Mouse (Mus musculus) fibroblast of lung, adult 2 months (primary cell): ENCODE data around the gene Rbm47.

Experiments used
- DNase-seq: peaks from one replicate; pipeline ENCODE4 v3.0.0-alpha.2; 2011; ENCODE audit warnings: low read depth

The Rbm47 gene

DNA sequence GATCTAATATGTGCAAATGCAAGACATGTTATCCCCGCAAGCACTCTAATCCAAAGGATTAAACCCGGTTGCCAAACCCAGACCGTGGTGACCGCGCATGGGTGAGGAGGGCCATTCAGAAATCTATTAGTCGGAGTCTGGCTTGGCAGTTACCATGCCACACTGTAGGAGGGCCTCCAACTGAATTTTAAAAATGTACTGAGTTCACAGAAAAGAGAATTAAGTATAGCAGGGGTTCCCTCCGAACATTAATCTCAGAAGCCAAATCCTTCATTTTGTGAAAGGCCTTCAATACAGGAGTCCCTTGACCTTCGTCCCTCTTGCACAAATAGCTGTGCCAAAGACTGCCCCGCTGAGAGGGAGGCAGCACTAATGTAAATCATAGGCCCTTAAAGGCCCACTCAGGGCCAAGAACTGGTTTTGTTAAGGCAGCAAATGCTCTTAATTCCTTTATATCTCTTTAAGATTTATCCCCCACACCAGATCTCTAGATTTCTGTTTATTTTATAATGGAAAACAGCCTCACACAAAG, 16.4 kb downstream of the Rbm47 start:
- no peak for DNase-seq

DNA sequence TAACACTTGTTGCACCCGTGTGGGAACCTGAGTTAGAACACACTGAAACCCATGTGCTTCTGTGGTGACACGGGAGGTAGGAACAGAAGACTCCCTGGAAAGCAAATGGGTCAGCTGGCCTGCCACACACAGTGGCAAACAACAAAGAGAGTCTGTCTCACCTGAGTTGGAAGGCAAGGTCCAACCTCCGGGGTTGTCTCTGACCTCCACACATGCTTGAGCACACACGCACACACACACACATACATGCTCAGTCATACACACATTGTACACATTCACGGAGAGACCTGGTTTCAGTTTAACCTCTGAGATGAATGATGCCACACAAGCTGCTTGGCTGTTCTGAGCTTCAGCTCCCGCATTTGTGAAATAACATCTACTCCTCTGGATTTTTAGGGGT, 18.3 kb downstream of the Rbm47 start:
- no peak for DNase-seq

DNA sequence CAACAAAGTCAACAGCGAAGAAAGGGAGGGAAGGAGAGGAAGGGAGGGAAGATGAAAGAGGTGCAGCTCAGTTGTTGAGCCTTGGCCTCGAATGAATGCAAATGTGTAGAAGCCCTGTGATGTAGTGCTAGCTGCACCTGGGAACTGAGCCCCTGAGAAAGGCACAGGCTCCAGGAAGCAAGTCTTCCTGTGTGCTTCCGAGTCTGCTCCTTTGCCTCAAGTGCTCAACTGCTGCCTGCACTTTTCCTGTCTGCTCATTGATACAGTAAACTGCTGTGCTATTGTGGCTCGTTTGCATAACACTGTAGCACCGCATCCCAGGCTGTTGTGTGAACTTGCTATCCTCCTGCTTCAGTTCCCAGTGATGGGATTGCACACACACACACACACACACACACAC, 19.4 kb downstream of the Rbm47 start:
- DNase-seq: no peak

DNA sequence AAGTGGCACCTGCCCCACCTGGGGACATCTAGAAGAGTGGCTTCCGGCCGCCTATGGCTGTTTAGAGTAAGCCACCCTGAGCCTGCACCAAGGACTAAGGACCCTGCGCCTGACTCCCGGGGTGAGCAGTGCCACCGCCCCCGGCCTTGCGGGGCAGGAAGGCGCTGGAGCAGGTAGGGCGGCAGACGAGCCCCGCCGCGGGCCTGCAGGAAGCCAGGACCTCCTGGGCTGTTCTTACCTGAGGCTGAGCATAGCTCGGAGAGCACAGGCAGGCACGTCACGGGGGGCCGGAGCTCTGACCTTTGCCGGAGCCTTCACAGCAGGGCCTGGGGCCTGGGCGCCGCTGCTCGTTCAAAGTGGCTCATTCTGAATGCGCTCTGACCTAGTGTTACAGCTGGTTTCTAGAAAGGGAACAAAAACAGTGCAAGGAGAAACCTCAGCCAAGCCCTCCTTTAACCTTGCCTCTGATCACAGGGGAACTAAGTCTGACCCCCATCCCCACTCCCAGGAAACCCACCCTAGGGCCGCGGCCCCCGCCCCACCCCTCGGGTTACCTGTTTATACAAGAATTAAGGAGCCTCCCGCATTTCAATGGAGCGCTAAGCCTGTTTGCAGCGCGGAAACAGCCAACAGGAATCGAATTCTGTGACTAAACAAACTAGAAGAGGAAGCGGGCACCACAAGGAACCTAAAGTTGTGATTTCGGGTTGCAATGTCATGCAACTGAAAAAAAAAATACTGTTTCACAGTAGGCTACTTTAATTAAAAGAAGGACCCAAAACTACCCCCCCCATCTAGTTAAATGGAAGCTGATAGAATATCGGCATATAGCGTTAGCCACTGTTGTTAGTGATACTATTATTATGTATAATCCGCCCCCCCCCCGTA, 21.4 kb downstream of the Rbm47 start:
- no peak for DNase-seq

DNA sequence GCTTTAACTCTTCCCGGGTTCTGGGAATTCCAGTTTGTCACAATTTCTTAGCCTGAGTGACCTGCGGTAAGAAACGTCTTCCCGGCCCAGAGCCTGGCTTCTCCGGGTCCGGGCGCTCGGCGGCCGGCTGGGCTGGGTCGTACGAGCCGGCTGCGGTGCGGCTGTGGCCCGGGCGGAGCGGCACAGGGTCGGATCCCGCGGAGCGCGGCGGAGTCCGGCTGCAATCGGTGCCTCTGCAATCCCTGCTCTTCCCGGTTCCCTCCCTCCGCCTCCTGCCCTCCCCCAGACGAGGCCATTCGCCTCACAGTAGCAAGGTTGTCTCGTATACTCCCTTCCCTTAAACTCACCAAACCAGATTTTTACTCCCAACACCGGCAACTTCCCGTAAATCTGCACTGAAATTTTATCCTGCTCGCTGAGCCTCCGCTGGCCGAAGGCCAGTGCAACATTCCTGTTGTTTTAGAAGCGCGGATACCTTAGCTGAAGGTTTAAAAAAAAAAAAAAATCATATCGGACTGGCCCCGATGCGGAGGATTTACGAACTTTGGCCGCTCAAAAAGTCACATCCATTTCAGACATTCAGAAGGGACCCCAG, 22.1 kb downstream of the Rbm47 start:
- DNase-seq: no peak

DNA sequence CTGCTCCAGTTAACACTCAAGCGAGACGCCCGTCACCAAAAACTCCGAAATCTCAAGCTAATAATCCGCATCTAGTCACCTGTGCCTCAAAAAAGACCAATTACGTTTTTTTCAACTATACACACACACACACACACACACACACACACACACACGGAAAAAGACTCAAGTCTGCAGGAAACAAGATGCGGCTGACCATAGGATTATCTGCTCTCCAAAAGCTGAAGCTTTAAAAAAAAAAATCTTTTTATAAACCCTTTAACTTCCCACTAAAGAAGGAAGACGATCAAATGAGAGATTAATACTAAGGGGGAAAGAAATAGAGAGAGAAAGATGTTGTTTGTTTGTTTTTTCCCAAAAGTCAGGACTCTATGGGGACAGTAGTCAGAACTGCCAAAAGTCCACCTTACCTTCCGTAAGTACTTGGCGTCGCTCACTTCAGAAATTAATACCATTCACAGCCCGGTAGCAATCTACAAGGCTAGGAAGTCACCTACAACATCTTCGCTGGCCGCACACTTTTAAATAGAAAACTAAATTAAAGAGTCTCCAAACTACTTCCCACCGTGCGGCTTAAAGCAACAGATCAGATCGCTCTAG, 22.7 kb downstream of the Rbm47 start:
- no peak for DNase-seq

DNA sequence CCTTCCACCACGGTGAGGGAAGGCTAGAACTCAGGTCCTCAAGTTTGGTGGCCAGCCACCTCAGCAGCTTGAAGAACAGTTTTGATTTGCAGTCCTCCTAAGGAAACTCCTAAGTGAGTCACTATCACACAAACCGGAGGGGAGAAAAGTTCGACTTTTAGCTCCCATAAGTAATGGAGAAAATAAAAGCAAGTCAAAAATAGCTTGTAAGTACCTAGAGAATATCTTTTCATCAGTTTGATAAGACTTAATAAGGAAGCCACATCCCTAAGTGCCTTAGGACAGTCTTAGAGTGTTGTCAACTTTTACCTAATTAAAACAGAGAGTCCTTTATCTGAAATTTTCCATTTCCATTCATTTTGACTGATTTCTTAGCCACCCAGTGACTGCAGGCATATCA, 23.3 kb downstream of the Rbm47 start:
- no peak for DNase-seq

DNA sequence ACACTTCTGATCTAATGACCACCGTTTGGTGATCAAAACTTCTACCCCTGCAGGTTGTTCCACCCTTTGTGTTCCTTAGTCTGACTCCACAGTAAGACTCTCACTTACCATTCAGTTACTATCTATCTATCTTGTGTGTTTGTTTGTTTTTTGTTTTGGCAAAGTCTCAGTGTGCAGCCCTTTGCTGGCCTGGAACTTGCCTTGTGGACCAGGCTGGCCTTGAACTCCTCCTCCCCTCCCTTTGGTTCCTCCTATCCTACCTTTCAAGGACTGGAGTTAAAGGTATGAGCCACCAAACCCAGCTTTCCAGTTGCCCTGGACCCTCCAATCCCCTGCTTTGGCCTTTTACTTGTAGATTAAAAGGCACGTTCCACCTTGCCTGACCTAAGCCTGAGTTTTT, 23.8 kb downstream of the Rbm47 start:
- DNase-seq: no peak

DNA sequence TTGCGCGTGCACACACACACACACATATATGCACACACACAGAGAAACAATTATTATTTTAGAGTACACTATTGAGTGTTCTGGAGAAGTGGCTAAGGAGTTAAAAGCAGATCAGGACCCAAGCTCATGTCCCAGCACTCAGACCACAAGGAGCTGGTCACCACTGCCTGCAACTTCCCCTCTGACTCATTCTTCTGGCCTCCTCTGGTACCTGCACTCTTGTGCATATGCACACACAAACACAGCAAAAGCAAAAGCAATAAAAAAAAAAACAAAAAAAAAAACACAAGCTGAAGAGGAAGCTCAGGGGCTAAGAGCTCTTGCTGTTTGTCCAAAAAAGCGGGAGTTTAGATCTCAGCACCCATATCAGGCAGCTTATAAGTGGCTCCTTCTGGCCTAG, 25.6 kb downstream of the Rbm47 start:
- DNase-seq: no peak

DNA sequence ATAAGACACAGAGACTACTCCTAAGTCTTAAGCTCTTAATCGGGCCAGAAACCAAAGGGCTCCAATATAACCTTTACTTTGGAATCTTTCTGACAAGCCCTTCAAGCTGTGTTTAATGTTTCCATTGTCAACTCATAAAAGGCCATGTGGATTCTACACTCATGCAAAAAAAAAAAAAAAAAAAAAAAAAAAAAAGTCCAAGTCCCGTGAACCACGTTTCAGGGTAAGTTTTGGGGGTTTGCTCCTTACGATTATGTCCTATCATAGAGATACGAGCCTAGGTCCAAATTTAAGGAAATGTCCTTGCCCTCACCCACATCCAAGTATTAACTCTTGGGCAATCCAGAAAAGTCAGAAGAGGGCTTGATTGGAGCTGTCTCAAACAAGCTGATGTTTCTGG, 27.3 kb downstream of the Rbm47 start:
- DNase-seq: no peak

DNA sequence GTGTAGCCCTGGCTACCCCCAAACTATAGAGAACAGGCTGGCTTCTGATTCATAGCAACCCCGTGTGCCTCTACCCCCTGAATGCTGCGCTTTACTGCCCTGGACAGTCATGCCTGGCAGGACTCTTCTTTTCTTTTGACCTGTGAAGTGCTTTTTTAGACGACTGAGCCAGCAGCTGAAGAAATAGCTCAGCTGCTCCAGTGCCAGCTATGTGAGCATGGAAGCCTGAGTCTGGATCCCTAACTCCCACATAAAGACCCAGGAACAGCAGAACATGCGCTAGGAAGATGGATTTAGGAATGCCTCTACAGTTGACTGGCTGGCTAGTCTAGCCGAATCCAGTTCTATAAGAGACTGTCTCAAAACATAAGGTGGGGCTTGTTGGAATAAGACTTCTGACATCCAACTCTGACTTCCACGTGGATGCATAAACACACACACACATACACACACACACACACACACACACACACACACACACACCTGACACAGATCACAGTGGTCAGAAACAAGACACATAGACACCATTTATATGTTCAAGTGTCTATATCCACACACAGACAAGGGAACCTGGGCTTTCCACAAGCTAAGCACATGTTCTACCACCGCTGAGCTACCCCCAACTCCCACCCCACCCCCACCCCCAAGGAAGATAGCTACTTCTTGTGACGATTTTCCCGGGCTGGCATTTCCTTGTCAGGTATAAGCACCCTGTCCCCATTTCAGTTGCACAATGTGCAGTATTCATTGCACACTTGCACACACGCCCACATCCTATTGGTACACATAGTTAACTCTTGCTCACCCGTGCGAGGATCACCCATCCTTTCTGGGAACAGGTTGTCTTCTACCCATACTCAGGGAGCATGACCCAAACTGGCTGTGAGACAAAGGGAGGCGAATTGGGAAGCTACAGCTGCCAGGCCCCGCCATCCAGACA, 29.6 kb downstream of the Rbm47 start:
- DNase-seq: no peak

DNA sequence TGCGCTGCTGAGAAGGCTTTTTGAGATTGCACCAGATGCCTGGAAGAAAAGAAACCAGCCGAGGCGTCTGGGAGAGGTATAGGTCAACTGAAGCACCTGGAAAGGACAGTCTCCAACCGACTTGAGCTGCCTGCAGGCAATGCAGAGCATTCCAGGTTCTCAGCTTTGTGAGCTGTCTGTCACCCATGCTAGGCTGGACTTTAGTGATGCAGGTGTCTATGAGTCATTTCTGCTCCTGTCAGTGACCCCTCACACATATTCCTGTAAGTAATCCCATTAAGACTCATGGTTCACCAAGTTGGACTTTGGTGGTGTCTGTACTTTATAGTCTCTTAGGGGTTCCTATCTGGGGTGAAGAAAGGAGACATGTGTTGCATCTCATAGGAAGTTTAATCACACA, 31.4 kb downstream of the Rbm47 start:
- DNase-seq: no peak

DNA sequence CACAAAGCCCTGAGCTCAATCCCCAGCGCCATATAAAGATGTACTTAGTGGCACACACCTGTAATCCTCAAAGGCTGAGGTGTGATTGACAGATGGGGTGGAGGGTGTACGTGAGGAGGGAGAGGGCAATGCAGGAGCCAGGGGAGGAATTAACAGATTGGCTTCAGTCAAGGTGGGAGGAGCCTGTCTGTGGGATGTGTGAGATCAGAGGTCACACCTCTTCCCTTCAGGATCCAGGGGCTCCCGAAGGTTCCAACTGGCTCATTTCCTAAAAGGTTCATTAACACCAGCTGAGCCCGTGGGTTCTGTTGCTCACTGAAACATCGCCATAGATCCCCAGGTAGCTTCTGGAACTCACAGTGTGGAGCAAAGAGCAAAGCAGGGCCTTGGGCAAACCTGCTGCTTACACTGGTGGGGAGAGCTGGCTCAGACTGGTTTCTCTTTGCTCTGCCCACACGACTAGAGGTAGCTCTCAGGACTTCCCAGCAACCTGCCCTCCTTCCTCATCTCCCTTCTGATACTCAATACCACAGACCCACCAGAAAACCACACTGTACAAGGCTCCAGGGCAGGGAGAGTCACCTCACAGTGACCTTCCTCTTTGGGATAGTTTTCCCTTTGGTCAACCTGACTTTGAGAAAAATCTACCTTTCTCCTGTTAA, 33.2 kb downstream of the Rbm47 start:
- DNase-seq: no peak

DNA sequence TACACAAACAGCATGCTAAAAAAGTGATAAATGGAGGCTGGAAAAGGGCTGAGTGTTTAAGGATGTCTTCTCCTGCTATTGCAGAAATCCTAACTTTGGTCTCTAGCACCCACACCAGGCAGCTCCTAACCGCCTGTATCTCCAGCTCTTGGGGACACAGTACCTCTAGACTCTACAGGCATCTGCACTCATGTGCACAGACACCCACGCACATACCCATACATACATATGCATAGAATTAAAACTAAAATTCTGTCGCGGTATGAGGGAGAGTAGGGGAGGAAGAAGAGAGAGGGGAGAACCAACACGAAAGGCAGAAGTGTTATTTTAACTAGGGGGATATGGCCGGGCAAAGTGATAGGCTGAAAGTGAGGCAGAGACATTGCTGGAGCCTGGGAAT, 33.7 kb downstream of the Rbm47 start:
- no peak for DNase-seq

DNA sequence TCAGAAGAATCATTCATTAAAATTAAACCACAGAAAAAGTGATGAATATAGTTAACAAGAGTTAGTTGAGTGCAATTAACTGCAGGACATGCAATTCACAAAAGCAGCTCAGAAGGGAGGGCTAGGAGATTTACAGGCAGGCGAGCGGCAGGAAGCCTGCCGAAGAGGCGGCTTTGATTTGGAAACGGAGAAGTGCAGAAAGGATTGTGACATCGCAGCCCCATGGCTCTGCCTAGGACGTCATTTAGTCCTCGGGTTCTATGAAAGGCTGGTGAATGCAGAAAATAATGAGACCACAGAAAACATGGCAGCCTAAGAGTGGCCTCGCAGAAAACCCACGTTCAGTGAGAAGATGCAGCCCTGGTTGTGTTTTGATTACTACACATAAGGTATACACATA, 34.3 kb downstream of the Rbm47 start:
- no peak for DNase-seq

DNA sequence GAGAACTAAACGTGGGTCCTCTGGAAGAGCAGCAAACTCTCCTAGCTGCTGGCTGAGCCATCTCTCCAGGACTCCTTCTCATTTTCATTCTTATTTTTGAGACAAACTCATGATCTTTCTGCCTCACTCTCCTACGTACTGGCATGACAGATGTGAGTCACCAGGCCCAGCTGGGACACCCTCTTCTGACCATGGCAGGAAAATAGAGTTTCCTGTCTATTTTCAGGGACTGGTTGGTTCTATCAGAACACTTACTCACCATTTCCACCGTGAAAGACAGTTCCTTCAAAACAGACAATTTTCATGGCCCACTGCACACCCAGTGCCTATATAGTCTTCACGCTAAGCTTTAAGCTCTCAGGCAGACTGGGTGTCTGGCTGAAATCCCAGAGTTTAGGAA, 35.7 kb downstream of the Rbm47 start:
- no peak for DNase-seq

DNA sequence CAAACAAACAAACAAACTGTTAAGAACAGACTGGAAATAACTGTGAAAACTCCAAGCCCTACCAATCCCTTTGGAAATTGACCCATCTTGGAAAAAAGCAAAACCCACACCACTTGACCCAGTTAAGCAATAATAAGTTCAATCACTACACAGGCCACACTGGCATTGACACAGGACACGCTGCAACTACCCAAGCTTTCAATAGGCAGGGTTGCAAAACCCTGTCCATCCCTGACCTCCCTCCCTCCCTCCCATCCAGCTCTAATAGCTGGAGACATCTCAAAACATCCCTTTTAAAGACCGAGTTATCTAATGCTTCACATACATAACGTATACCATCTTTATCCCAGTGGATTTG, 37.1 kb downstream of the Rbm47 start:
- no peak for DNase-seq

DNA sequence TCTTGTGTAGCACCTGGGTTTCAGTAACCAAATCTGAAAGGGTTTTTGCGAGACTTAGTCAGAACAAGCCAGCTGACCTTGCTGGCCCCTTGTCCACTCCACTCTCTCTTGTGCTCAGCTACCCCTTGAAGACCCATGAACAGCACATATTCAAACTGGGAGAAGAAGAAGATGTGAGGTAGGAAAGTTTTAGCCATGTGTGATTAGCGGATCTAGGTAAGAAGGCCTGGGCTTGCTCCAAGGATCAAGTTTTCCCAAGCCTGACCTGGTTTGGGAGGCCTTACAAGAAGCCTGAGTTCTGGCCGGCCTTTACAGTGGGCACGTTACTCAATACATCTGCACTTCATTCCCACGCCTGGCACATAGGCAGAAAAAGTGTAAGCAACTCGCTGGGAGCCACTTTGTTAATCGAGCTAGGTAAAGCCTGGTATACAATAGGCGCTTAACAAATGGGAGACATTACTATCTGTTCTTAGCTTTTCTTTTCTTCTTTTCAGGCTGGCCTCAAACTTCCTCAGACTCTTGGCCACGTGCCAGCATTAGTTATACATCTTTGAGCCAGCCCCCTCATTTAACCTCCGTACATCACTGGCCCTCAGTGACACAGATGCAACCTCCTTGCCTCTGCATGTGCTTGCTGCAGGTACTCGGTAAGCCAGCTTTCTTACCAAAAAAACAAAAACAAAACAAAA, 37.6 kb downstream of the Rbm47 start:
- DNase-seq: no peak

DNA sequence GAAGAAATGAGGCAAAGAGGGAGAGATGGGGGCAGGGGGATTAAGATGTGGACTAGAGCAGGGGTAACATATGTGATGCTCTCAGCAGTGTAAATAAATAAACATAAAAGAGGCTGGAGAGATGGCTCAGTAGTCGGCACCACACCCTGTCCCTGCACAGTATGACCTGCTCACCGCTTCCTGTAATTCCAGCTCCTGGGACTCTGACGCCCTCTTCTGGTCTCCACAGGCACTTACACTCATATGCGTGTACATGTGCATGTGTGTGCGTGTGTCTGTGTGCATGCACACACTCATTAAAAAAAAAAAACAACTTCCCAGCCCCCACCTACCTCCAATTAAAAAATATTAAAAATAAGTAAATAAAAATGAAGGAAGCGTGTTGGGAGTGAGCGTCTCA, 38.3 kb downstream of the Rbm47 start:
- no peak for DNase-seq

DNA sequence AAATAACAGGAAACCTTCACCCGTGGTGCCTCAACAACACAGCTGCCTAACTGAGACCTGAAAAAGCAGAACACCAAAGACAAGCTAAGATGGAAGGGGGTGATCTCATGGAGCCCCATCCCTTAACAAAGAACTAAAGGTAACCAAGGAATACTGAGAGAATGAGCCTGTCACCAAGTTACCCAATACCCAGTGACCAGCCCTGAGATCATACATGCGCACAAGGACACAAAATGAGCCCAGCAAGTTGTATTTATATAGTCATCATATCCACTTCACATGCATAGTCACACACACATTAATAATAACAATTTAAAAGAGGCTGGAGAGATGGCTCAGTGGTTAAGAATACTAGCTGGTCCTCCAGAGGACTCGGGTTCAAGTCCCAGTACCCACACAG, 44.0 kb downstream of the Rbm47 start:
- DNase-seq: no peak

DNA sequence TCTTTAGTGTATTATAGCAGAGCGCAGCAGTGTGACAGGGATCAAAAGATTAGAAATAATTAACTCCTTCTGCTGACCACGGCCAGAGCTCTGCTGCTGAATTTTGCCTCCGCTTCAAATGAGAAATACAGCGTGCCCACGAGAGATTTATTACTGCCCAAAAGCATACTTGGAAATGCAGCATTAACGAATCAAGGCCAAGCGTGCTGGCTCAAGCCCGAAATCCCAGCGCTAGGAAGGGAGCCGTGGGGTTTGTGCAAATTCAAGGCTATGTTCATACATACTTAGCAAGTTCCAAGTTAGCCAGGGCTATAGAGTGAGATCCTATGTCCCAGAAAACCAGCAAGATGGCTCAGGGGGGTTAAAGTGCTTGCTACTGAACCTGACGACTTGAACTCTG, 47.5 kb downstream of the Rbm47 start:
- DNase-seq: no peak
